Mouse (Mus musculus): ENCODE data around the gene Nop2. TPM values are rescaled to one million over a fixed set of nuclear protein-coding genes. Genes with fewer than 3 reads are reported as not detected.

The Nop2 gene
- 44.5 and 52.5 TPM in 2 replicates for polyA plus RNA-seq (2015; fragmentation: Nextera tagmentation; extraction: Ambion mirVana)

- H3K27me3 ChIP-seq (ENCODE audit: control insufficient read depth, insufficient read depth, low read depth, low read length) = no peaks in the 10 kb centered on the region
- under 1% methylated on average over 66 of the region's 66 CpGs for WGBS
- H3K9ac ChIP-seq (ENCODE audit: low read length) = peak within 1 kb of the TSS; percentile 88
- peak within 1 kb of the TSS; percentile 91 for H3K27ac ChIP-seq (ENCODE audit: low read length)
- H3K36me3 ChIP-seq (ENCODE audit: control insufficient read depth, insufficient read depth, low read length) = peaks cover 56% of the 10 kb centered on the region
- peak within 1 kb of the TSS; percentile 72 for H3K4me2 ChIP-seq (ENCODE audit: low read depth, low read length)
- H3K4me1 ChIP-seq (replicated peaks; ENCODE audit: control insufficient read depth, insufficient read depth, low read length) = peaks cover 5% of the 10 kb centered on the region; the same call in 1 of the 2 replicates
- ATAC-seq (ENCODE audit: low read depth) = peak; percentile 96
- peak within 1 kb of the TSS; percentile 77 for H3K4me3 ChIP-seq (ENCODE audit: low read length)
- no peaks in the 10 kb centered on the region for H3K9me3 ChIP-seq (ENCODE audit: control insufficient read depth, low read length)
Observed at GRCm38 (mm10) chr6:125131302-125132156, at the start of gene Nop2. Gene Nop2, plus strand, starts transcription at chr6:125131909.

- WGBS = 83% methylated on average over 7 of the region's 7 CpGs
- H3K4me3 ChIP-seq (ENCODE audit: low read length) = no peak overlapping the region
- no peaks in the 10 kb centered on the region for H3K36me3 ChIP-seq (ENCODE audit: control insufficient read depth, insufficient read depth, low read length)
- no peak for ATAC-seq (ENCODE audit: low read depth)
- no peak overlapping the region for H3K9ac ChIP-seq (ENCODE audit: low read length)
- H3K27ac ChIP-seq (ENCODE audit: low read length) = no peak overlapping the region
- no peaks in the 10 kb centered on the region for H3K27me3 ChIP-seq (ENCODE audit: control insufficient read depth, insufficient read depth, low read depth, low read length)
- no peaks in the 10 kb centered on the region for H3K9me3 ChIP-seq (ENCODE audit: control insufficient read depth, low read length)
- H3K4me1 ChIP-seq (replicated peaks; ENCODE audit: control insufficient read depth, insufficient read depth, low read length) = no peaks in the 10 kb centered on the region
- H3K4me2 ChIP-seq (ENCODE audit: low read depth, low read length) = no peak overlapping the region
Observed at GRCm38 (mm10) chr6:125082801-125083386, 48.8 kb upstream of the Nop2 start.

- H3K27ac ChIP-seq (ENCODE audit: low read length) = no peak overlapping the region
- no peak overlapping the region for H3K4me3 ChIP-seq (ENCODE audit: low read length)
- no peak overlapping the region for H3K4me2 ChIP-seq (ENCODE audit: low read depth, low read length)
- H3K9ac ChIP-seq (ENCODE audit: low read length) = no peak overlapping the region
- peaks cover 11% of the 10 kb centered on the region for H3K4me1 ChIP-seq (replicated peaks; ENCODE audit: control insufficient read depth, insufficient read depth, low read length)
- WGBS = 3% methylated on average over 4 of the region's 4 CpGs
- no peaks in the 10 kb centered on the region for H3K9me3 ChIP-seq (ENCODE audit: control insufficient read depth, low read length)
- peak; percentile 8 for ATAC-seq (ENCODE audit: low read depth)
- H3K27me3 ChIP-seq (ENCODE audit: control insufficient read depth, insufficient read depth, low read depth, low read length) = no peaks in the 10 kb centered on the region
- no peaks in the 10 kb centered on the region for H3K36me3 ChIP-seq (ENCODE audit: control insufficient read depth, insufficient read depth, low read length)
Observed at GRCm38 (mm10) chr6:125084424-125084823, 47.3 kb upstream of the Nop2 start.

- peak overlapping the region; percentile 97 for H3K27ac ChIP-seq (ENCODE audit: low read length)
- WGBS = 69% methylated on average over 3 of the region's 3 CpGs
- H3K36me3 ChIP-seq (ENCODE audit: control insufficient read depth, insufficient read depth, low read length) = no peaks in the 10 kb centered on the region
- no peak overlapping the region for H3K4me3 ChIP-seq (ENCODE audit: low read length)
- no peaks in the 10 kb centered on the region for H3K9me3 ChIP-seq (ENCODE audit: control insufficient read depth, low read length)
- no peak for ATAC-seq (ENCODE audit: low read depth)
- H3K4me2 ChIP-seq (ENCODE audit: low read depth, low read length) = no peak overlapping the region
- H3K27me3 ChIP-seq (ENCODE audit: control insufficient read depth, insufficient read depth, low read depth, low read length) = no peaks in the 10 kb centered on the region
- H3K4me1 ChIP-seq (replicated peaks; ENCODE audit: control insufficient read depth, insufficient read depth, low read length) = peaks cover 25% of the 10 kb centered on the region
- H3K9ac ChIP-seq (ENCODE audit: low read length) = no peak overlapping the region
Observed at GRCm38 (mm10) chr6:125087937-125088336, 43.8 kb upstream of the Nop2 start.

- 3% methylated on average over 20 of the region's 20 CpGs for WGBS
- Histone ChIP-seq H3K36me3 (ENCODE audit: control insufficient read depth, insufficient read depth, low read length) (no peaks in the 10 kb centered on the region), H3K4me2 (ENCODE audit: low read depth, low read length) (peak overlapping the region; percentile 70), H3K27me3 (ENCODE audit: control insufficient read depth, insufficient read depth, low read depth, low read length) (no peaks in the 10 kb centered on the region), H3K4me1 (replicated peaks; ENCODE audit: control insufficient read depth, insufficient read depth, low read length) (peaks cover 25% of the 10 kb centered on the region), H3K9me3 (ENCODE audit: control insufficient read depth, low read length) (no peaks in the 10 kb centered on the region), H3K9ac (ENCODE audit: low read length) (peak overlapping the region; percentile 64), H3K27ac (ENCODE audit: low read length) (peak overlapping the region; percentile 97), H3K4me3 (ENCODE audit: low read length) (no peak overlapping the region; the same call in none of the 2 replicates)
- ATAC-seq (ENCODE audit: low read depth) = peak; percentile 88
Observed at GRCm38 (mm10) chr6:125088561-125089321, 43.0 kb upstream of the Nop2 start.

GRCm38 (mm10) chr6:125089521-125090321, 42.0 kb upstream of the Nop2 start:
- H3K9ac ChIP-seq (ENCODE audit: low read length) = peak overlapping the region; percentile 62

GRCm38 (mm10) chr6:125090341-125091085, 41.2 kb upstream of the Nop2 start:
- Histone ChIP-seq H3K9ac (ENCODE audit: low read length) (peak overlapping the region; percentile 62), H3K4me2 (ENCODE audit: low read depth, low read length) (peak overlapping the region; percentile 70), H3K27ac (ENCODE audit: low read length) (peak overlapping the region; percentile 97), H3K4me3 (ENCODE audit: low read length) (0 out of 2 replicates have a peak overlapping the region, but pooled peaks have one; percentile 11), H3K9me3 (ENCODE audit: control insufficient read depth, low read length) (no peaks in the 10 kb centered on the region), H3K36me3 (ENCODE audit: control insufficient read depth, insufficient read depth, low read length) (no peaks in the 10 kb centered on the region), H3K27me3 (ENCODE audit: control insufficient read depth, insufficient read depth, low read depth, low read length) (no peaks in the 10 kb centered on the region), H3K4me1 (replicated peaks; ENCODE audit: control insufficient read depth, insufficient read depth, low read length) (peaks cover 25% of the 10 kb centered on the region)
- 49% methylated on average over 10 of the region's 10 CpGs for WGBS
- ATAC-seq (ENCODE audit: low read depth) = no peak

More at GRCm38 (mm10) chr6:125089521-125090321, 42.0 kb upstream of the Nop2 start:
- ATAC-seq (ENCODE audit: low read depth) = peak; percentile 79
- peak overlapping the region; percentile 70 for H3K4me2 ChIP-seq (ENCODE audit: low read depth, low read length)
- H3K9me3 ChIP-seq (ENCODE audit: control insufficient read depth, low read length) = no peaks in the 10 kb centered on the region
- no peaks in the 10 kb centered on the region for H3K36me3 ChIP-seq (ENCODE audit: control insufficient read depth, insufficient read depth, low read length)
- H3K4me3 ChIP-seq (ENCODE audit: low read length) = peak overlapping the region; percentile 29
- peak overlapping the region; percentile 97 for H3K27ac ChIP-seq (ENCODE audit: low read length)
- 0% methylated on average over 15 of the region's 15 CpGs for WGBS
- H3K4me1 ChIP-seq (replicated peaks; ENCODE audit: control insufficient read depth, insufficient read depth, low read length) = peaks cover 25% of the 10 kb centered on the region
- no peaks in the 10 kb centered on the region for H3K27me3 ChIP-seq (ENCODE audit: control insufficient read depth, insufficient read depth, low read depth, low read length)

GRCm38 (mm10) chr6:125092372-125092771, 39.3 kb upstream of the Nop2 start:
- H3K27ac ChIP-seq (ENCODE audit: low read length) = 0 out of 2 replicates have a peak overlapping the region, but pooled peaks have one; percentile 4
- H3K4me3 ChIP-seq (ENCODE audit: low read length) = no peak overlapping the region
- no peak overlapping the region for H3K4me2 ChIP-seq (ENCODE audit: low read depth, low read length)
- peaks cover 25% of the 10 kb centered on the region for H3K4me1 ChIP-seq (replicated peaks; ENCODE audit: control insufficient read depth, insufficient read depth, low read length)
- H3K27me3 ChIP-seq (ENCODE audit: control insufficient read depth, insufficient read depth, low read depth, low read length) = no peaks in the 10 kb centered on the region
- no peak overlapping the region for H3K9ac ChIP-seq (ENCODE audit: low read length)
- no peak for ATAC-seq (ENCODE audit: low read depth)
- H3K9me3 ChIP-seq (ENCODE audit: control insufficient read depth, low read length) = no peaks in the 10 kb centered on the region
- no peaks in the 10 kb centered on the region for H3K36me3 ChIP-seq (ENCODE audit: control insufficient read depth, insufficient read depth, low read length)
- 74% methylated on average over 5 of the region's 5 CpGs for WGBS
